Mouse (Mus musculus): ENCODE data around the gene Gm17606.

Gene Gm17606

GRCm38 (mm10) chr14:54623334-54623733 is 17.4 kb upstream of the Gm17606 start:
- ATAC-seq (ENCODE audit: insufficient number of reproducible peaks, low FRiP score, low TSS enrichment) = no peak

GRCm38 (mm10) chr14:54624976-54625375 is 15.8 kb upstream of the Gm17606 start:
- no peak for ATAC-seq (ENCODE audit: insufficient number of reproducible peaks, low FRiP score, low TSS enrichment)

- no peak for ATAC-seq (ENCODE audit: insufficient number of reproducible peaks, low FRiP score, low TSS enrichment)
These were observed 12.6 kb upstream of the Gm17606 start for GRCm38 (mm10) chr14:54628103-54628502.

GRCm38 (mm10) chr14:54629797-54630196 is 11.0 kb upstream of the Gm17606 start:
- ATAC-seq (ENCODE audit: insufficient number of reproducible peaks, low FRiP score, low TSS enrichment) = no peak

GRCm38 (mm10) chr14:54630583-54631239 is 10.0 kb upstream of the Gm17606 start:
- ATAC-seq (ENCODE audit: insufficient number of reproducible peaks, low FRiP score, low TSS enrichment) = no peak

- no peak for ATAC-seq (ENCODE audit: insufficient number of reproducible peaks, low FRiP score, low TSS enrichment)
These were observed 9.5 kb upstream of the Gm17606 start for GRCm38 (mm10) chr14:54631240-54631599.

GRCm38 (mm10) chr14:54632252-54632651 is 8.5 kb upstream of the Gm17606 start:
- no peak for ATAC-seq (ENCODE audit: insufficient number of reproducible peaks, low FRiP score, low TSS enrichment)

GRCm38 (mm10) chr14:54634182-54634581 is 6.6 kb upstream of the Gm17606 start:
- no peak for ATAC-seq (ENCODE audit: insufficient number of reproducible peaks, low FRiP score, low TSS enrichment)

- ATAC-seq (ENCODE audit: insufficient number of reproducible peaks, low FRiP score, low TSS enrichment) = no peak
These were observed 3.8 kb upstream of the Gm17606 start for GRCm38 (mm10) chr14:54636954-54637353.

- ATAC-seq (ENCODE audit: insufficient number of reproducible peaks, low FRiP score, low TSS enrichment) = no peak
These were observed 2.5 kb upstream of the Gm17606 start for GRCm38 (mm10) chr14:54638210-54638609.

GRCm38 (mm10) chr14:54640121-54640520 is 631 bp upstream of the Gm17606 start:
- no peak for ATAC-seq (ENCODE audit: insufficient number of reproducible peaks, low FRiP score, low TSS enrichment)

GRCm38 (mm10) chr14:54641305-54641969 is 685 bp downstream of the Gm17606 start, which contains the start of gene Cdh24:
Cdh24 (minus strand) TSS chr14:54641364.
- peak; percentile 57 for ATAC-seq (ENCODE audit: insufficient number of reproducible peaks, low FRiP score, low TSS enrichment)

- ATAC-seq (ENCODE audit: insufficient number of reproducible peaks, low FRiP score, low TSS enrichment) = no peak
These were observed 1.6 kb downstream of the Gm17606 start for GRCm38 (mm10) chr14:54642224-54642944.

- no peak for ATAC-seq (ENCODE audit: insufficient number of reproducible peaks, low FRiP score, low TSS enrichment)
These were observed 2.3 kb downstream of the Gm17606 start for GRCm38 (mm10) chr14:54643011-54643410.

GRCm38 (mm10) chr14:54644294-54644693 is 3.5 kb downstream of the Gm17606 start:
- ATAC-seq (ENCODE audit: insufficient number of reproducible peaks, low FRiP score, low TSS enrichment) = no peak

GRCm38 (mm10) chr14:54646455-54646854 is 5.7 kb downstream of the Gm17606 start:
- ATAC-seq (ENCODE audit: insufficient number of reproducible peaks, low FRiP score, low TSS enrichment) = no peak

GRCm38 (mm10) chr14:54646898-54647636 is 6.3 kb downstream of the Gm17606 start:
- no peak for ATAC-seq (ENCODE audit: insufficient number of reproducible peaks, low FRiP score, low TSS enrichment)

GRCm38 (mm10) chr14:54647900-54648299 is 7.1 kb downstream of the Gm17606 start:
- no peak for ATAC-seq (ENCODE audit: insufficient number of reproducible peaks, low FRiP score, low TSS enrichment)

GRCm38 (mm10) chr14:54650621-54651454 is 10.1 kb downstream of the Gm17606 start:
- peak; percentile 64; the same call in 1 of the 2 replicates for ATAC-seq (ENCODE audit: insufficient number of reproducible peaks, low FRiP score, low TSS enrichment)

GRCm38 (mm10) chr14:54651556-54651955 is 10.8 kb downstream of the Gm17606 start:
- ATAC-seq (ENCODE audit: insufficient number of reproducible peaks, low FRiP score, low TSS enrichment) = no peak

Measured in cerebellum, adult (tissue).